Mouse (Mus musculus) midbrain, embryonic 16.5 days (tissue): ENCODE results near the gene Fes. TPM values are rescaled to one million over a fixed set of nuclear protein-coding genes. Genes with fewer than 3 reads are reported as not detected.
A peak's percentile ranks its signal among the peaks of the same experiment; 100 is the strongest.

ENCODE experiments used
- ATAC-seq: fragments of 200-750 bp; cut with Nextera tagmentation; 2 replicates; pipeline ENCODE4 v1.8.0; 2017; ENCODE audit warnings: moderate TSS enrichment
- H3K27ac ChIP-seq: fragments of 300-500 bp; sonication (generic); 2 replicates; pipeline ENCODE4 v1.5.1; 2014; ENCODE audit warnings: mild to moderate bottlenecking, low read length, mixed read lengths
- H3K27me3 ChIP-seq: fragments of 300-500 bp; sonication (generic); 2 replicates; pipeline ENCODE4 v1.6.1; 2014; ENCODE audit warnings: low read depth, low read length, mixed read lengths; ENCODE audit not compliant: control insufficient read depth, insufficient read depth
- H3K36me3 ChIP-seq: fragments of 300-500 bp; sonication (generic); 2 replicates; pipeline ENCODE4 v1.6.1; 2014; ENCODE audit warnings: mild to moderate bottlenecking, low read length, moderate library complexity, mixed read lengths; ENCODE audit not compliant: control insufficient read depth, insufficient read depth
- H3K4me1 ChIP-seq: fragments of 300-500 bp; sonication (generic); 2 replicates; pipeline ENCODE4 v1.6.1; 2014; ENCODE audit warnings: mild to moderate bottlenecking, low read length, mixed read lengths; ENCODE audit not compliant: control insufficient read depth, insufficient read depth
- H3K4me2 ChIP-seq: fragments of 300-500 bp; sonication (generic); 2 replicates; pipeline ENCODE4 v1.6.1; 2014; ENCODE audit warnings: mild to moderate bottlenecking, low read length, mixed read lengths
- H3K4me3 ChIP-seq: fragments of 300-500 bp; sonication (generic); 2 replicates; pipeline ENCODE4 v1.5.1; 2014; ENCODE audit warnings: low read depth, mild to moderate bottlenecking, low read length, moderate library complexity, mixed read lengths
- H3K9ac ChIP-seq: fragments of 300-500 bp; sonication (generic); 2 replicates; pipeline ENCODE4 v1.6.1; 2014; ENCODE audit warnings: low read depth, low read length, mixed read lengths
- H3K9me3 ChIP-seq: fragments of 300-500 bp; sonication (generic); replicated peaks from 2 replicates; pipeline ENCODE4 v1.6.1; 2014; ENCODE audit warnings: mild to moderate bottlenecking, low read length, mixed read lengths; ENCODE audit not compliant: control insufficient read depth, poor library complexity, severe bottlenecking
- WGBS: fragments of 180-500 bp; shearing (Covaris S2); extraction: QIAGEN DNeasy Blood & Tissue Kit; methylation state at CpG from one replicate; pipeline ENCODE4 v1.1.7; 2014; 5-methylcytosine and 5-hydroxymethylcytosine counted together
- polyA plus RNA-seq: library from polyadenylated mRNA; unstranded; fragments of >200 nt; fragmentation: Nextera tagmentation; extraction: Ambion mirVana; gene quantifications from 2 replicates; pipeline ENCODE4 v1.2.1, GENCODE M21; 2015

The Fes gene
- polyA plus RNA-seq, 1 experiment from 2014 or later = 3.4 TPM

DNA sequence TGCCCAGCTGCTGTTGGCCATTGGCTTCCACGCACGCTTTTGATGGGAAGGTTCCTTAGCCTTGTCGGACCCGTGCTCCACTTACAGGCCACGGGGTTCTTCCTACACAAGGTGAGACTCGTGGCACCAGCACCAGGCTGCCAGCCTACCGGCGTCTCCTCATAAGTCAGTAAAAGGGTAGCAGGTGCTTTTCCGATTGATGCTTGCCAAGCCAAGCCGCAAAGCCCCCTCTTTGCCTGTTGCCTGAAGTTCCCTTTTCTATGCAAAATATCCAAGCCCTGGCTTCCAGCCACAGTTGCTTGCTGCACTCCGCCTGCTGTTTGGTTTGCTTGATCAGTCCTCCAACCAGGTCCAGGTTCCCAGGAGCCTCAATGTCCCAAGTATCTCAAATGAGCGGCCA lies 13.9 kb downstream of the Fes start:
- 75% methylated on average over 12 of the region's 12 CpGs for WGBS
- no peaks in the 10 kb centered on the region for H3K27me3 ChIP-seq
- ATAC-seq = no peak
- no peaks in the 10 kb centered on the region for H3K9me3 ChIP-seq
- H3K9ac ChIP-seq = no peak overlapping the region
- H3K36me3 ChIP-seq = no peaks in the 10 kb centered on the region
- no peak overlapping the region for H3K27ac ChIP-seq
- H3K4me3 ChIP-seq = no peak overlapping the region
- no peak overlapping the region for H3K4me2 ChIP-seq
- H3K4me1 ChIP-seq = peaks cover 19% of the 10 kb centered on the region

DNA sequence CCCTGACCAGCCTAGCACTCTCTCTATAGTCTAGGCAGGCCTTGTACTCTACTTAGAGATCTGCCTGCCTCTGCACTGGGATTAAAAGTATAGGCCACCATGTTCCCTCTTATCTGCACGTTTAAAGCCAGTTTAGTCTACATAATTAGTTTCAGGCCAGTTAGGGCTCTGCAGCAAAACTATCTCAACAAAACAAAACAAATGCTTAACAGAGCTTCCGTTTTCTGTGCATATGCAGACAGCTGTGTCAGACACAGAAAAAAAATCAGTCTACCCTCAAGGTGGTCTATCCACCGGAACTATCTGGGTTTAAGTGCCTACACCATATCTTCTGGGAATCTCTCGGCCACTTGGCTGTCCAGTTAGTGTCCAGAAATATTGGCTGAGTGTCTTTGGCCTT lies 14.4 kb downstream of the Fes start:
- no peak overlapping the region for H3K4me2 ChIP-seq
- H3K4me3 ChIP-seq = no peak overlapping the region
- WGBS = 83% methylated on average over 4 of the region's 4 CpGs
- no peaks in the 10 kb centered on the region for H3K27me3 ChIP-seq
- no peak for ATAC-seq
- H3K9ac ChIP-seq = no peak overlapping the region
- peaks cover 19% of the 10 kb centered on the region for H3K4me1 ChIP-seq
- H3K36me3 ChIP-seq = 0 out of 2 replicates have a peak, but pooled peaks cover 4% of the 10 kb centered on the region
- H3K9me3 ChIP-seq = no peaks in the 10 kb centered on the region
- no peak overlapping the region for H3K27ac ChIP-seq

DNA sequence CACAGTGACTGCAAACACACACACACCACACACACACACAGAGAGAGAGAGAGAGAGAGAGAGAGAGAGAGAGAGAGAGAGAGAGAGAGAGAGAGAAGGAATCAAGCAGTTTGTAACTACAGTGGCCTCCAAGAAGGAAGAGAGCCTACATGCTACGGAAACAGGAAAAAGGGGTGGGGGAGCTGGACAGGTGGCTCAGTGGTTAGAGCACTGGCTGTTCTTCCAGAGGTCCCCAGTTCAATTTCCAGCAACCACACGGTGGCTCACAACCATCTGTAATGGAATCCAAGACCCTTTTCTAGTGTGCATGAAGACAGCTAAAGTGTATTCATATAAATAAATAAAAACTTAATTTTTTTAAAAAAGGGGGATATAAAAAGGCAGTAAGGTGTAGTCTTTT lies 15.1 kb downstream of the Fes start:
- no peak for ATAC-seq
- Histone ChIP-seq H3K27me3 (no peaks in the 10 kb centered on the region), H3K9me3 (no peaks in the 10 kb centered on the region), H3K27ac (no peak overlapping the region), H3K9ac (no peak overlapping the region), H3K36me3 (0 out of 2 replicates have a peak, but pooled peaks cover 7% of the 10 kb centered on the region), H3K4me3 (no peak overlapping the region), H3K4me2 (no peak overlapping the region), H3K4me1 (peaks cover 19% of the 10 kb centered on the region)
- 52% methylated on average over 2 of the region's 2 CpGs for WGBS

DNA sequence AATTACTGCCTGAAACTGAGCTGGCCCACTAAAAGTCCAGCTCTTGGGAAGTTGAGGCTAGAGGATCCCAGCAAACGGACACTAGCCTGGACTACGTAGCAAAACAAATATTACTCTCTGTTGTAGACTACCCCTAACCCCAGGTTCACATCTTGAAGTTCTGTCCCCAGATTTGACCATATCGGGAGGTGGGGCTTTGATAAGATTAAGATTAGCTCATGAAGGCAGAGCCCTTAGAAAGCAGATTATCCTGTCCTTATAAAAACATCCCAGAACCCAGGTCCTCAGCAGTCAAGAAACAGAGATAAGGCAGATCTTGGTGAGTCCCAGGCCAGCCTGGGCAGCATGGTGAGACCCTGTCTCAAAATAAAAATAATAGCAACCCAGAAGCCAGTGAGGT lies 15.6 kb downstream of the Fes start:
- Histone ChIP-seq H3K36me3 (peaks cover 8% of the 10 kb centered on the region; the same call in 1 of the 2 replicates), H3K27me3 (no peaks in the 10 kb centered on the region), H3K4me1 (peaks cover 19% of the 10 kb centered on the region), H3K4me3 (no peak overlapping the region), H3K4me2 (no peak overlapping the region), H3K9ac (no peak overlapping the region), H3K27ac (no peak overlapping the region), H3K9me3 (no peaks in the 10 kb centered on the region)
- ATAC-seq = no peak
- 82% methylated on average over 3 of the region's 3 CpGs for WGBS

DNA sequence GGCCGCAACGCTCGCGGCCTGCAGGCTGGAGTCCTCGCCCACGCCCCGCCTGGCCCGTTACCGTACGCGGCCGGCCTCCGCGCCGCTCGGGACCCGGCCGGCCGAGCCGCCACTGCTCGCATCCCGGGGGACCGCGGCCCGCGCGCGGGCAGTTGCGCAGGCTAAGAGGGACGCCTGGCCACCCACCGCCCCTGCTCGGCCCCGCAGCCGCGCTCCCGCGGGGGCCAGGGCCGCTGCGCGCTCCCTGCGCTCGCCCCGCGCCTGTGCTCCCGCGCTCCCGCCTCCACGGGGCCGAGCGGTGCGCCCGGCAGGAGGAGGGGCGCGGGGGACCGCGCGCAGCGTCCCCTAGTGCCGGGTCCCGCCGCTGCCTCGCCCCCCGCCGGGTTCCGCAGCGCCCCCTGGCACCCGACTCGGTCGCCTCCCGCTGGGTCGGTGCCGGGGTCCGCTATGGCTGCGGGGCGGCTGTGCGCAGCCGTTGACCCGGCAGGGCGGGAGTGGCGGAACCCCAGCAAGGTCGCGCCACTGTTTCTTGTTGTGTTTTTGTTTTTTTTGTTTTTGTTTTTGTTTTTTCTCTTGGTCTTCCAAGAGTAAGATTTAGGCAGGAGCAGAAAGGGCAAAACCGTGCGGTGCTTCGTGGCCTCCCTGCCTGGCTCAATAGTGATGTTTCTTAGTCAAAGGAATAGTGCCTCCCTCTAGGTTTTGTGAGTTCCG lies 16.6 kb downstream of the Fes start, which contains the start of gene Man2a2:
Gene Man2a2, minus strand, starts transcription at position 335 of the 711 bp plus-strand sequence.
- H3K27me3 ChIP-seq = no peaks in the 10 kb centered on the region
- peaks cover 16% of the 10 kb centered on the region for H3K36me3 ChIP-seq
- H3K4me3 ChIP-seq = peak within 1 kb of the TSS; percentile 86
- H3K4me1 ChIP-seq = peaks cover 19% of the 10 kb centered on the region
- WGBS = 1% methylated on average over 51 of the region's 86 CpGs
- peak within 1 kb of the TSS; percentile 66 for H3K4me2 ChIP-seq
- ATAC-seq = peak; percentile 73
- H3K9me3 ChIP-seq = no peaks in the 10 kb centered on the region
- peak within 1 kb of the TSS; percentile 87 for H3K27ac ChIP-seq
- H3K9ac ChIP-seq = peak within 1 kb of the TSS; percentile 95

DNA sequence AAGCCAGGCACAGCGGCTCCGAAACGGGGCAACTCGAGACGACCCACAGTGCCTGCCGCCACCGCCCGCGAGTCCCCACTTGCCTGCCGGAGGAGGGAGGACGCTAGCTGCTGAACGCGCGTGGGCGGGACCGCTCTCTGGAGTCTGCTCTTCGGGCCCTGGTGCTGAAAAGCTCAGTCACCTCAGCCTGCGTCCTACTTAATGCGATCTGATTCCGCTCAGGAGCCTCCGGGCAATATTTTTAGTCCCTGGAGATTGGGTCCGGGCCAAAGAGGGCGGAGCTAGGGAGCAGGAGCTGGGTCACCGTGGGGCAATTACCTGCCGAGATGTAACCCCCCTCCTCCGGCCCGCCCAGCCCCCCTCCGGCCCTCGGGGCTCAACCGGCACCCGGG lies 17.1 kb downstream of the Fes start:
- Histone ChIP-seq H3K9me3 (no peaks in the 10 kb centered on the region), H3K36me3 (peaks cover 20% of the 10 kb centered on the region), H3K4me3 (peak overlapping the region; percentile 86), H3K4me1 (peaks cover 14% of the 10 kb centered on the region), H3K27me3 (no peaks in the 10 kb centered on the region), H3K9ac (peak overlapping the region; percentile 95), H3K27ac (peak overlapping the region; percentile 87), H3K4me2 (peak overlapping the region; percentile 66)
- ATAC-seq = peak; percentile 69
- 2% methylated on average over 30 of the region's 31 CpGs for WGBS

DNA sequence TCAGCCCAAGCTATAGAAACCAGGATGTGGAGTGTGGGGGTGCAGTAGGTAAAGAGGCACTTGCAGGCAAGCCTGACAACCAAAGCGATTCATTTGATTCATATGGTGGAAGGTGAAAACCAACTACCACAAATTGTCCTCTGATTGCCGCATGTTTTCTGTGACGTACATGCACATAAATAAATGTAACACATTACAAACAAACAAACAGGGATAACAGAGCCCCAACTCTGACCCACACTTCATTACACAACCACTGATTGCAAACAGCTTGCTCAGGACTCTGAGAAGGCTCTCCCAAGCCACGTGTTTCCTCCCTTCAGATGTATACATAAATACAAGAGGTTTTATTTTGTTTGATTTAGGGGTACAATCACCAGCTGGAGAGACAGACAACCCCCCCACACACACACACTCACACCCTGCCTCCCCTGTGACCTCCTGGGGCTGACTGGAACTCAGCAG lies 17.7 kb downstream of the Fes start:
- Histone ChIP-seq H3K27me3 (no peaks in the 10 kb centered on the region), H3K36me3 (peaks cover 21% of the 10 kb centered on the region), H3K4me2 (peak overlapping the region; percentile 66), H3K9me3 (no peaks in the 10 kb centered on the region), H3K4me3 (peak overlapping the region; percentile 86), H3K9ac (peak overlapping the region; percentile 95), H3K27ac (peak overlapping the region; percentile 87), H3K4me1 (peaks cover 14% of the 10 kb centered on the region)
- ATAC-seq = no peak; the same call in 1 of the 2 replicates
- WGBS = 55% methylated on average over 4 of the region's 4 CpGs

DNA sequence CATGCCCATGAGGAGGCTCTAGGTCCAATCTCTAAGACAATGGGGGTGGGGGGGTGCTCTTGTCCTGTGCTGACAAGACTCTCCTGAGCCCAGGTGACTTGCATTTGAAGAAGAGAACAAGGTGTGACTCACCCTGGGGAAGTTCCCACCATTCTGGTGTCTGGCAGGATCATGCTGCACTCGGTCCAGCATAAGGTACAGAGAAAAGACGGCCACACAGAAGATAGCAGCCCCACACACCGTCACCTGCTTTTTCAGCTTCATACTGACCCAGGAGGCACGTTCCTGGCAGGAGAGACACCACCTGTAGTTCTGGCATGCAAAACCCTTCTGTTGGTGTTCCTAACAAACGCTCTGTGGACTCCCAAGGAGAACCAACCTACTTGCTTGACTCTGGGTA lies 18.3 kb downstream of the Fes start:
- peaks cover 14% of the 10 kb centered on the region for H3K4me1 ChIP-seq
- no peaks in the 10 kb centered on the region for H3K9me3 ChIP-seq
- peak overlapping the region; percentile 86 for H3K4me3 ChIP-seq
- ATAC-seq = no peak
- no peaks in the 10 kb centered on the region for H3K27me3 ChIP-seq
- H3K9ac ChIP-seq = 0 out of 2 replicates have a peak overlapping the region, but pooled peaks have one; percentile 18
- peaks cover 23% of the 10 kb centered on the region for H3K36me3 ChIP-seq
- peak overlapping the region; percentile 66 for H3K4me2 ChIP-seq
- 66% methylated on average over 5 of the region's 5 CpGs for WGBS
- no peak overlapping the region for H3K27ac ChIP-seq

DNA sequence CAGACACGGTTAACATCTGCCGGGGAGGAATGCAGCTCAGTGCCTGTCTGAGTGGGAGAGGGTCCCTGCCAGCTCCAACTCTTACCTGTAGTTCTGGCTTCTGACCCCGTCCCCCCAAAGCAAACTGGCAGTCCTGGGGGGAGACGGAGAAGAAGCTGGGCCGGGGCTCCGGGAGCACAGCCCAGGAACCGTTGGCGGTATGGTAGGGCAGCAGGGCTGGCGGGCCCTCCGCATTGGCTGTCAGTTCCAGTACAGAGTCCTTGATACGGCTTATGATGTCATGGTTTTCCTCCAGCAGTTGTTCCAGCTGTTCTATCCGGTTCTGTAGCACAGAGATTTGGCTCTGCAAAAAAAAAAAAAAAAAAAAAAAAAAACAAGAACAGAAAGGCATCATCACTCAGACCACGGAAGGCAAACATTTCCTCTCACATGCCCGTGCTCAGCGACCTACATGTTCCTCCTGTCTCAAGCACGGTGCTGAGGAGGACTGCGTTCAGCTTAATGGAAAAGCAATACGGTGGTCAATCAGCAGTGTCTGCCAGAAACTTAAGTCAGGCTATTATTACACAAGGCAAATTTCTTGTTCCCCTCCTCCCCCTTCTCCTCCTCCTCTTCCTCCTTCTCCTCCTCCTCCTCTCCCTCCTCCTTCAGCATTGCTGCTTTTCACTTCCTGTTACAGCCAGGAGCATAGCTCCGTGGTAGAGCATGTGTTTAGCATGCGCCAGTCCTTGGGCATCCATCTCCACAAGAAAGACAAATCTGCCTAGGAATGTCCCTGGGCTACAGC lies 18.9 kb downstream of the Fes start:
- H3K9me3 ChIP-seq = no peaks in the 10 kb centered on the region
- no peak for ATAC-seq
- H3K27me3 ChIP-seq = no peaks in the 10 kb centered on the region
- H3K4me3 ChIP-seq = no peak overlapping the region
- no peak overlapping the region for H3K9ac ChIP-seq
- H3K4me2 ChIP-seq = peak overlapping the region; percentile 66; the same call in 1 of the 2 replicates
- H3K27ac ChIP-seq = no peak overlapping the region
- H3K36me3 ChIP-seq = peaks cover 28% of the 10 kb centered on the region
- WGBS = 87% methylated on average over 20 of the region's 20 CpGs
- H3K4me1 ChIP-seq = peaks cover 14% of the 10 kb centered on the region
